Mouse (Mus musculus) subcutaneous adipose tissue, adult 2 months (tissue): Measurements from ENCODE around the gene Slco1c1. TPM values are rescaled to one million over a fixed set of nuclear protein-coding genes. Genes with fewer than 3 reads are reported as not detected.

Experiments used
- polyA plus RNA-seq: library from polyadenylated mRNA; depleted of rRNA; stranded (reverse); fragments of >200 nt; gene quantifications from 2 replicates; pipeline ENCODE4 v1.2.3, GENCODE M21; 2012; ENCODE audit warnings: low replicate concordance; rRNA removed

The Slco1c1 gene
- polyA plus RNA-seq = 0.06 and 0.09 TPM in 2 replicates

GRCm38 (mm10) chr6:141523747-141524640, at the start of gene Slco1c1:
TSS of gene Slco1c1 (plus strand) at chr6:141524368.

Other genes starting within 250 kb of the Slco1c1 start
- gene Slco1b2, start 105.2 kb downstream of the Slco1c1 start, polyA plus RNA-seq = not detected in 2 replicates
- gene Gm5724, start 249.4 kb downstream of the Slco1c1 start, polyA plus RNA-seq = not detected in 2 replicates